In the genomic region with DNA sequence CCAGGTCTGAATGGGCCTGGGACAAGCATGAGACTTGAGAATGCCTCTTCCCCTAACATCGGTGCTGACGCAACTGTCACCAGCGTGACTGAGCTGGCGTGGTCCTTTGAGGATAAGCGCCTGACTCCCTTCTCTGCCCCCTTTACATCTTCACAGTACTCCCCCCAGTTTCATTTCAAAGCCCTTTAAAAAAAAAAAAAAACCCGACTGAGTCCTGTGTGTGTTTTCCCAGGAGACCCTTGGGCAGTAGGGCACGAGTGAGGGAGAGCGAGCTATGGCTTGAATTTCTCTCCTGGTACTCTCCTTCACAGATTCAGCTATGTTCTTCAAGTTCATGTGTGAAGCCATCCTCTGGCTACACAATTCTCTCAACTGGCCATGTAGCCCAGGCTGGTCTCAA, we compare ENCODE assay signal across 14 mouse cellular contexts. TPM values are rescaled to one million over a fixed set of nuclear protein-coding genes. Genes with fewer than 3 reads are reported as not detected.
DNase-seq lines count a peak whose midpoint lies in the region; ATAC-seq and TF ChIP-seq lines count a peak whose summit lies in the region.
"Had no signal": no experiment of that assay in that cellular context is flagged by ENCODE, and none has a peak within 500 bp of the region (broad histone marks: within the 10 kb centered on the region; RNA-seq: fewer than 3 reads in every experiment).

No protein-coding gene starts in this region.

- 0 out of 2 replicates have a peak, but pooled peaks cover 13% of the 10 kb centered on the region for H3K4me1 ChIP-seq in liver, adult 2 months (ENCODE audit: control insufficient read depth, insufficient read depth, low read length)
- H3K4me1 ChIP-seq in ES-Bruce4 (ENCODE audit: control insufficient read depth, insufficient read depth, low read length) = peaks cover 9% of the 10 kb centered on the region
- H3K4me1 ChIP-seq in liver, postnatal 0 days (ENCODE audit: insufficient read depth) = peaks cover 8% of the 10 kb centered on the region

- no peak for TF ChIP-seq EP300 in ES-Bruce4 (IDR thresholded peaks at IDR 0.05; ENCODE audit: insufficient read depth, low read depth, low read length)
- TF ChIP-seq EP300 in liver, postnatal 0 days (IDR thresholded peaks at IDR 0.05; ENCODE audit: low read depth) = no peak

- ATAC-seq in liver, postnatal 0 days = no peak
- no peak for ATAC-seq in erythroblast, adult 5-6 weeks (replicated peaks; ENCODE audit: low FRiP score, poor library complexity, severe bottlenecking)

- WGBS in liver, adult 2 months = 80% methylated on average over 8 of the region's 8 CpGs
- 61% methylated on average over 8 of the region's 8 CpGs for WGBS in liver, postnatal 0 days (ENCODE audit: insufficient replicate concordance)

- intact Hi-C loops in heart, postnatal 25 days (cut with DNase I) = no loop called here

- TF ChIP-seq POLR2A in liver, adult 2 months (IDR thresholded peaks at IDR 0.05; ENCODE audit: extremely low read depth, insufficient read depth, low read length) = no peak
- no peak for TF ChIP-seq POLR2A in ES-Bruce4 (IDR thresholded peaks at IDR 0.05; ENCODE audit: insufficient read depth, low read length)

- H3K79me2 ChIP-seq in liver, adult 2 months (ENCODE audit: control insufficient read depth, insufficient read depth, low read length) = peaks cover 8% of the 10 kb centered on the region; the same call in 1 of the 2 replicates

- no peak overlapping the region for H3K9ac ChIP-seq in liver, adult 2 months (ENCODE audit: low read depth, low read length)
- no peak overlapping the region for H3K9ac ChIP-seq in ES-Bruce4 (ENCODE audit: low read depth, poor library complexity, severe bottlenecking)
- no peak overlapping the region for H3K9ac ChIP-seq in liver, postnatal 0 days (replicated peaks)

- TF ChIP-seq CTCF in liver, adult 2 months (IDR thresholded peaks at IDR 0.05; ENCODE audit: low read depth, low read length) = no peak
- no peak for TF ChIP-seq CTCF in ES-Bruce4 (IDR thresholded peaks at IDR 0.05; ENCODE audit: low read depth, low read length)
- no peak for TF ChIP-seq CTCF in liver, postnatal 0 days (IDR thresholded peaks at IDR 0.05; ENCODE audit: low read depth)

- peak; percentile 86 for DNase-seq in heart, adult 11 months
- no peak for DNase-seq in heart, postnatal 25 days (ENCODE audit: low spot score)
- DNase-seq in liver, adult 2 months (ENCODE audit: extremely low read depth, low read depth, low spot score) = no peak
- no peak for DNase-seq in liver
- no peak for DNase-seq in liver, postnatal 0 days
- DNase-seq: adrenal gland, postnatal 14 days; thymus, postnatal 4 days had no signal

- H3K4me2 ChIP-seq in liver, postnatal 0 days (ENCODE audit: low read depth, low read length) = peak overlapping the region; percentile 70

- peak overlapping the region; percentile 30 for H3K27ac ChIP-seq in liver, adult 2 months (replicated peaks; ENCODE audit: insufficient read depth, low read depth, low read length)
- no peak overlapping the region for H3K27ac ChIP-seq in ES-Bruce4 (ENCODE audit: insufficient read depth, low read length)
- H3K27ac ChIP-seq in liver, postnatal 0 days (ENCODE audit: low read depth) = peak overlapping the region; percentile 66; the same call in 1 of the 2 replicates
- H3K27ac ChIP-seq: limb, embryonic 13.5 days; lung, embryonic 15.5 days had no signal

- H3K9me3 ChIP-seq in ES-Bruce4 (replicated peaks; ENCODE audit: control insufficient read depth, insufficient read depth, low read length, poor library complexity, severe bottlenecking) = no peaks in the 10 kb centered on the region
- H3K9me3 ChIP-seq in liver, postnatal 0 days (ENCODE audit: low read length) = no peaks in the 10 kb centered on the region
- H3K9me3 ChIP-seq: heart, embryonic 10.5 days; limb, embryonic 13.5 days; lung, embryonic 15.5 days had no signal

- H3K36me3 ChIP-seq in liver, adult 2 months (ENCODE audit: control insufficient read depth, insufficient read depth, low read length) = peaks cover 7% of the 10 kb centered on the region; the same call in 1 of the 2 replicates
- H3K36me3 ChIP-seq in ES-Bruce4 (ENCODE audit: control insufficient read depth, insufficient read depth, low read length, poor library complexity, severe bottlenecking) = no peaks in the 10 kb centered on the region
- H3K36me3 ChIP-seq in liver, postnatal 0 days (replicated peaks; ENCODE audit: insufficient read depth, low read length) = 0 out of 2 replicates have a peak, but pooled peaks cover 2% of the 10 kb centered on the region
- H3K36me3 ChIP-seq: heart, embryonic 10.5 days; limb, embryonic 13.5 days; lung, embryonic 15.5 days had no signal

- H3K27me3 ChIP-seq in liver, adult 2 months (ENCODE audit: control insufficient read depth, insufficient read depth, low read length) = no peaks in the 10 kb centered on the region
- no peaks in the 10 kb centered on the region for H3K27me3 ChIP-seq in ES-Bruce4 (ENCODE audit: control insufficient read depth, insufficient read depth, low read length, poor library complexity, severe bottlenecking)
- peaks cover 4% of the 10 kb centered on the region; the same call in 1 of the 2 replicates for H3K27me3 ChIP-seq in liver, postnatal 0 days (ENCODE audit: insufficient read depth, low read length)

- no peak overlapping the region for H3K4me3 ChIP-seq in liver, adult 2 months (ENCODE audit: insufficient read depth, low read depth, low read length)
- H3K4me3 ChIP-seq in ES-Bruce4 (ENCODE audit: low read depth, low read length) = peak overlapping the region; percentile 64; the same call in 1 of the 2 replicates
- no peak overlapping the region for H3K4me3 ChIP-seq in liver, postnatal 0 days (ENCODE audit: low read depth, low read length)

RNA-seq across cellular contexts. Expression of a gene that starts 0.7 kb away (rescaled TPM):
- 1 to 10 TPM; 1.1 to 1.5 TPM for total RNA-seq in heart, postnatal 25 days (2021)
- total RNA-seq in liver, adult 2 months (2014; rRNA removed) = 56.1 and 78.8 TPM in 2 replicates
- polyA plus RNA-seq in liver, adult 2 months (2012; rRNA removed) = 55.3 and 66.0 TPM in 2 replicates
- polyA plus RNA-seq in ES-Bruce4 (2011; ENCODE audit: insufficient read depth, insufficient read length, low read depth, missing spikeins) = 6.7 and 7.1 TPM in 2 replicates
- 4.6 and 4.9 TPM in 2 replicates for polyA plus RNA-seq in liver, postnatal 0 days (2015; fragmentation: Nextera tagmentation; extraction: Ambion mirVana)
- 0.21 TPM in 1 of 2 replicates, not detected in the other for total RNA-seq in erythroblast, adult 5-6 weeks (2015; ENCODE audit: low replicate concordance)
- 0.26 and 0.84 TPM in 2 replicates for total RNA-seq in erythroblast, adult 5-6 weeks (2017; ENCODE audit: low replicate concordance)

RNA-seq across cellular contexts. Expression of a gene that starts 8.8 kb away (rescaled TPM):
- not detected for total RNA-seq in heart, postnatal 25 days (2021)
- not detected in 2 replicates for total RNA-seq in liver, adult 2 months (2014; rRNA removed)
- polyA plus RNA-seq in liver, adult 2 months (2012; rRNA removed) = not detected in 2 replicates
- polyA plus RNA-seq in ES-Bruce4 (2011; ENCODE audit: insufficient read depth, insufficient read length, low read depth, missing spikeins) = not detected in 2 replicates
- polyA plus RNA-seq in liver, postnatal 0 days (2015; fragmentation: Nextera tagmentation; extraction: Ambion mirVana) = not detected in 2 replicates
- not detected in 2 replicates for total RNA-seq in erythroblast, adult 5-6 weeks (2015; ENCODE audit: low replicate concordance)
- total RNA-seq in erythroblast, adult 5-6 weeks (2017; ENCODE audit: low replicate concordance) = not detected in 2 replicates
- total RNA-seq: adrenal gland, postnatal 14 days; gastrocnemius, postnatal 25 days had no signal
- polyA plus RNA-seq: heart, embryonic 10.5 days; limb, embryonic 13.5 days; lung, embryonic 15.5 days had no signal

RNA-seq across cellular contexts. Expression of a gene that starts 21.3 kb away (rescaled TPM):
- 1 to 10 TPM; 7.9 to 8.2 TPM for total RNA-seq in heart, postnatal 25 days (2021)
- 13.7 and 15.8 TPM in 2 replicates for total RNA-seq in liver, adult 2 months (2014; rRNA removed)
- polyA plus RNA-seq in liver, adult 2 months (2012; rRNA removed) = 28.3 and 28.4 TPM in 2 replicates
- polyA plus RNA-seq in ES-Bruce4 (2011; ENCODE audit: insufficient read depth, insufficient read length, low read depth, missing spikeins) = 11.6 and 12.8 TPM in 2 replicates
- polyA plus RNA-seq in liver, postnatal 0 days (2015; fragmentation: Nextera tagmentation; extraction: Ambion mirVana) = 7.0 and 7.3 TPM in 2 replicates
- 4.2 TPM in 1 of 2 replicates, not detected in the other for total RNA-seq in erythroblast, adult 5-6 weeks (2015; ENCODE audit: low replicate concordance)
- 2.9 TPM in 1 of 2 replicates, not detected in the other for total RNA-seq in erythroblast, adult 5-6 weeks (2017; ENCODE audit: low replicate concordance)

RNA-seq across cellular contexts. Expression of a gene that starts 23.7 kb away (rescaled TPM):
- total RNA-seq in heart, postnatal 25 days (2021) = under 1 TPM in 1 of 2 experiments, not detected in 1; 0.20 TPM
- 0.20 and 0.28 TPM in 2 replicates for total RNA-seq in liver, adult 2 months (2014; rRNA removed)
- 0.26 and 0.50 TPM in 2 replicates for polyA plus RNA-seq in liver, adult 2 months (2012; rRNA removed)
- polyA plus RNA-seq in ES-Bruce4 (2011; ENCODE audit: insufficient read depth, insufficient read length, low read depth, missing spikeins) = 0.24 and 0.33 TPM in 2 replicates
- polyA plus RNA-seq in liver, postnatal 0 days (2015; fragmentation: Nextera tagmentation; extraction: Ambion mirVana) = 0.29 and 0.46 TPM in 2 replicates
- not detected in 2 replicates for total RNA-seq in erythroblast, adult 5-6 weeks (2015; ENCODE audit: low replicate concordance)
- total RNA-seq in erythroblast, adult 5-6 weeks (2017; ENCODE audit: low replicate concordance) = not detected in 2 replicates
- polyA plus RNA-seq: limb, embryonic 13.5 days; lung, embryonic 15.5 days had no signal

RNA-seq across cellular contexts. Expression of a gene that starts 31.1 kb away (rescaled TPM):
- total RNA-seq in heart, postnatal 25 days (2021) = under 1 TPM; 0.10 to 0.34 TPM
- under 0.01 TPM in 1 of 2 replicates, not detected in the other for total RNA-seq in liver, adult 2 months (2014; rRNA removed)
- 0.05 and 0.07 TPM in 2 replicates for polyA plus RNA-seq in liver, adult 2 months (2012; rRNA removed)
- polyA plus RNA-seq in ES-Bruce4 (2011; ENCODE audit: insufficient read depth, insufficient read length, low read depth, missing spikeins) = 0.13 TPM in 1 of 2 replicates, not detected in the other
- 0.04 and 0.09 TPM in 2 replicates for polyA plus RNA-seq in liver, postnatal 0 days (2015; fragmentation: Nextera tagmentation; extraction: Ambion mirVana)
- total RNA-seq in erythroblast, adult 5-6 weeks (2015; ENCODE audit: low replicate concordance) = not detected in 2 replicates
- total RNA-seq in erythroblast, adult 5-6 weeks (2017; ENCODE audit: low replicate concordance) = not detected in 2 replicates
- polyA plus RNA-seq: stomach, postnatal 0 days had no signal

Comparison
In these comparisons a context has a peak if more than half of its experiments do, and no peak if none do; other contexts are left out.
1. RNA of a gene that starts 0.7 kb away (total RNA-seq): 56.1 to 78.8 TPM in liver, adult 2 months; 1.1 to 1.5 TPM in heart, postnatal 25 days and 0.21 to 0.84 TPM in erythroblast, adult 5-6 weeks; every median in the first group is over 10 times any median in the second.